Mouse (Mus musculus) embryo, embryonic 10.5 days (tissue): ENCODE data around the gene Tmem231.
"Not testable (repeated sequence)": the region's sequence is repeated elsewhere in the genome, so short reads cannot be mapped to it uniquely, and the experiment has no call there.

Source experiments
- DNase-seq: peaks from one replicate; pipeline ENCODE4 v3.0.0-alpha.2; 2015; ENCODE audit warnings: low spot score

The Tmem231 gene

DNA sequence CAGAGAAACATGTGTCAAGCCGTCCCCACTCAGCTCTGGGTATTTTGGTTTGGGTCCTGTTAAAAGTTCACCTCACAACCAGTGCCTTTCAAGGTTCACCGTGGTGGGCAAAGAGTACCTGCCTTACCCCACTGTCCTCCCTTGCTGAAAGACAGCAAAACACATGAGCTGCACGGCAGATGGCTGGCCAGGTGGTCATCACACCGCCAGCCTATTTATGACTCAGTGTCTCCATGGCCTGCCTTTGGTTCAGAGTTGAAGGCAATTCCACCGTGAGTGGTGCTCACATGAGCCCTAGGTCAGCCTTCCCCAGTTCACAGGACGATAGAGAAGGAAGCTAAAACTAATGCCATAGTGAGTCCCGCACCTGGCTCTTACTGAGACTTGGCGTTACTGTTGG is 14.3 kb upstream of the Tmem231 start:
- DNase-seq = no peak

DNA sequence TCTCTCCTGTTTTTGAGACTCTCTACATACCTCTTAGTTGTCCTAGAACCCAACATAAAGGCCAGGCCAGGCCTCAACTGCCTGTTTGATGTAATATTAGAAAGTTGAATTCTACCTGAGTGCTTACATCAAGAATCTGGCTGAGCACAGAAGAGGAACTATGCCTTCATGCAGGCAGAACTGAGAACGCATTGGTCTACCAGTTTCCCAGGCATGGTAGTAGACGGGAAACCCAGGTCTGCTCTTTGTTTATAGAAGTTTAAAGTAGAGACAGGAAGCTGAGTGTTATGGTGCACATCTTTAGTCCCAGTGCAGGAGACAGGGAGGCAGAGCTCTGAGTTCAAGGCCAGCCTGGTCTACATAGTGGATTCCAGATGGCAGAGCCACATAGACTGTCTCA is 13.5 kb upstream of the Tmem231 start:
- DNase-seq = no peak

DNA sequence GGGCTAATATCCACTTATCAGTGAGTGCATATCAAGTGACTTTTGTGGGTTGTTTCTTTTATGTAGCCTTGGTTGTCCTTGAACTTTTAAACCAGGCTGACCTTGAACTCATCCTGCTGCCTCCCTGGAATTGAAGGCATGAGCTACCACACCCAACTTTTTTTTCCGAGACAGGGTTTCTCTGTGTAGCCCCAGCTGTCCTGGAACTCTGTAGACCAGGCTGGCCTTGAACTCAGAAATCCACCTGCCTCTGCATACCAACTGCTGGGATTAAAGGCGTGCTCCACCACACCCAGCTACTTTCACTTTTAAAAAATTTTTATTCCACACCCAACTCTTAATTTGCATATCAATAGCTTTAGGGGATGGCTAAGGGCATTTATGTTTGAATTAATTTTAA is 9.9 kb upstream of the Tmem231 start:
- no peak for DNase-seq

DNA sequence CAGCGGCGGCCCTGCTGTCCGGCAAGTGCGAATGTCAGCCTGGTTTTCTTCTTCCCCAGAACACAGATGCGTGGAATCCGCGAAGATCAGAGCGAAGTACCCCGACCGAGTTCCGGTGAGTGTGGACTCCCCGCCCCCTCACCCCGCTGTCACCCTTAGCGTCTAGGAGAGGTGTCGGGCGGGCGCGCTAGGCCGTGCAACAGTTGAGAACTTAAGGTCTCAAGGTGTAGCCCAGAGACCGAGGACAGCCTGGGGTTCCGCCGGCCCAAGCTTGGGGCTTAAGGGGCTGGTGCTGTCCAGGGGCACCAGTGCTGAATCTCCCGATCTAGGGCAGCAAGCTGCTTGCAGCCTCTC is 7.4 kb upstream of the Tmem231 start:
- DNase-seq = peak; percentile 60

DNA sequence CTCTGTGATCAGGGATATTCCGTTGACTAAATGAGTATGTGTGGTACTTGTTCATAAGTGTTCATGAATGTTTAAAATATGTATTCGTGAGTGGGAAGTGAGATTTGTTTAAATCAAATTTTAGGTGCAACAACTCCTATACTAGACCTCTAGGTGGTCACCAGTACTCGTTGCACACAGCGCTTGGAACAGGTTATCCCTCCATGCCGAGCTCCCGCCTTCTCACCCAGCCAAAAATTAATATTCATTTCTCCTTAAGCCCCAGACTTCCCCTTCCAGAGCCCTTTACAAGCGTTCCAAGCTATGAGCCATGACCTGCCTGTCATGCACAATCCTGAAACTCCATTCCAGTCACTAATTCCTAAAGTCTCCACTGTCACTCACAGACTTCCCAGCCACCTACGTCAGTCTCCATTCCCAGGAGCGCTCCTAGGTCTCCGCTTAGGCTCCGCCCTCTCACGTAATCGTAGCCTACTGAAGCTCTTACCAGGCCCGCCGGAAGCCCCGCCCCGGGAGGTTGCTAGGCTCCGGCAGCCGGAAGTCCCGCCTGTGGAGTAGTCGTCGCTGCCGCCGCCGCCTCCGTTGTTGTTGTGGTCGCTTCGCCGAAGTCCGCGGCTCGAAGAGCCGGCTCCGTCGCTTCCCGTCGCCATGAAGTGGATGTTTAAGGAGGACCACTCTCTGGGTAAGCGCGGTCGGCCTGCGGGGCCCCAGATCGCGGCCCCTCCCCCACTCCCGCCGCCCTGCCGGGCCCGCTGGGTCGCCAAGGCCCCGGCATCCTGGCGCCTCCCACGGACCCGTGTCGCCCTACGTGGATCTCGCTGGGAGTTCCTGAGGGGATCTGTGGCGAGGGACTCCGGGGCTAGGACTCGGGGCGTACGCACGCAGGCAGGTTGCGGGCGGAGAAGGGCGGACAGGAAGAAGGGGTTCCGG is 6.8 kb upstream of the Tmem231 start, which contains the start of gene Gabarapl2:
Gene Gabarapl2 (plus strand): TSS at position 533 of the 930 bp plus-strand sequence.
- DNase-seq = peak; percentile 99

DNA sequence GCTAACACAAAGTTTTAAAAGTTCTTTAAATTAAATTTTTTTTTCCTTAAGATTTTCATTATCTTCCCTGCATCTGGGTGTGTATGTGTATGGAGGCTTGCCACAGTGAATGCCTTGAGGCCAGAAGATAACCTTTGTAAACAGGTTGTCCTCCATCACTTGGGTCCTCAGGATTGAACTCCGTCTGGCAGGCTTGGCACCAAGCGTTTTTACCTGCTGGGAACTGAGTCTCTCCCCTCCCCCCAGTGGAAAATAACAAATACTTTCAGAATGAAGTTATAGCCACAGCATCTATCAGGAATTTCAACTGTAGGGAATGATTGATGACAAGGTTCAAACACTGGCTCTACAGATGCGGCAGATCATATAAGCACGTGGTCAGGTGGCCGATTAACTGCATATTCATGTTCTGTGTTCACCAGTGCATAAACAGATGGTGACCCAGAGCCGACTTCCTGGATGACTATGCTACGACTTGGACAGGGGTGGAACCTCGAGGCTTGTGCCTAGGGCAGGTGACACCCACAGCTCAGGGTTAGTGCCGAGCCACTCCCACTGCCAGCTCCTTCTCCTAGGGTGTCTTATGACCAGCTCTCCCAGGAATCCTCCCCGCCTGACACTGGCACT is 5.9 kb upstream of the Tmem231 start:
- DNase-seq = peak; percentile 40

DNA sequence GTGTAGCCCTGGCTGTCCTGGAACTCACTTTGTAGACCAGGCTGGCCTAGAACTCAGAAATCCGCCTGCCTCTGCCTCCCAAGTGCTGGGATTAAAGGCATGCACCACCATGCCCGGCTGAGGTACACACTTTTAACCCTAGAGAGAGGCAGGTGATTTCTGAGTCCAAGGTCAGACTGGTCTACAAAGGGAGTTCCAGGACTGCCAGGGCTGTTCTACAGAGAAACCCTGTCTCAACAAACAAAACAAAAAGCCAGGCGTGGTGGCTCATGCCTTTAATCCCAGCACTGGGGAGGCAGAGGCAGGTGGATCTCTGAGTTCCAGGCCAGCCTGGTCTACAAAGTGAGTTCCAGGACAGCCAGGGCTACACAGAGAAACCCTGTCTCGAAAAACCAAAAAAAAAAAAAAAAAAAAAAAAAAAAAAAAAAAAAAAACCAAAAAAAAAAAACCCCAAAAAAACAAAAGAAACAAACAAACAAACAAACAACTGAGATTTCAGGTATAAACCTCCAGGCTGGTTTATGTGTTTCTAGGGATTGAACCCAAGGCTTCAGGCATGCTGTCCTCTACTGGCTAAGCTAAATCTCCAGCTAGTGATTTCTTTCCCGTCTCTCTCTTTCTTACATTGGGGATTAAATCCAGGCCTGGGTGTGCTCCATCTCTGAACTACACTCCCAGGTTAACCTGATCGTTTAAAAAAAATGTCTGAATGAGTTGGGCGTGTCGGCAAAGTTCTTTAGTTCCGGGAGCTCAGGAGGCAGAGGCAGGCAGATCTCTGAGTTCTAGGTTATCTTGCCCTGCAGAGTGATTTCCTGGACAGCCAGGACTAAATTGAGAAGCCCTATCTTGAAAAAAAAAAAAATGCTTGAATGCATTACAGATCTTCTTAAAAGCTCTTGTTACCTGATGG is 4.7 kb upstream of the Tmem231 start:
- not testable (repeated sequence) for DNase-seq

DNA sequence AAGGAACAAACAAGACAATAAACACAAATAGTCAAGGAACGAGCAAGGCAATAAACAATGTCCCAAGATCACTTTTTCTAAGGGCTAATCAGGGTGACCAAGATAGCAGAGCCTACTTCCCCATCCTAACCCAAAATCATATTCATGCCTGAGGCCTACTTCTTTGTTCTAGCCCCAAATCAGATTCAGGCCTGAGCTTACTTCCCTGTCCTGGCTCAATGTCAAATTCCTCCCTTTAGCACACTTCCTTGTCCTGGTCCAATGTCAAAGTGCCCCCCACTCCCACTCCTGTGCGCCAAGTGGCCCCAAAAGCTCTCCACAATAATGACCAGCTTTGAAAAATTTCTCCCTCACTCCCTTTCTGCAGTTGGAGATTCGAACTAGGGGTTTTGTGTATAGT is 3.5 kb upstream of the Tmem231 start:
- DNase-seq = no peak

DNA sequence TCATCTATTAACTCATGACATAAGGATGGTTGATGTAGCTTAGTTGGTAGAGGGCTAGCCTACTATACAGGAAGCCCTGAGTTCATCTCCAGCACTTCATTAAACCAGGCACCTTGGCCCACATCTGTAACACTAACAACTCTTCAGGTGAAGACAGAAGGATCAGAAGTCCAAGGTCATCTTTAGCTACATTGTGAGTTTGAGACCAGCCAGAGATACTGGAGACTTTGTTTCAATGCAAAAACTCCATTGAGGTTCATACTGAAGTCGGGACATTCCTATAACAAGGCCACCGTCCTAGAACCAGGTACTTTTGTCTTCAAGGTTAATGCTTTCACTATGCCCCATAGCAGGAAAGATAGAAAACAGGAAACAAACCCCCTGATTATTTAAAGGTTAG is 520 bp upstream of the Tmem231 start:
- DNase-seq = no peak

DNA sequence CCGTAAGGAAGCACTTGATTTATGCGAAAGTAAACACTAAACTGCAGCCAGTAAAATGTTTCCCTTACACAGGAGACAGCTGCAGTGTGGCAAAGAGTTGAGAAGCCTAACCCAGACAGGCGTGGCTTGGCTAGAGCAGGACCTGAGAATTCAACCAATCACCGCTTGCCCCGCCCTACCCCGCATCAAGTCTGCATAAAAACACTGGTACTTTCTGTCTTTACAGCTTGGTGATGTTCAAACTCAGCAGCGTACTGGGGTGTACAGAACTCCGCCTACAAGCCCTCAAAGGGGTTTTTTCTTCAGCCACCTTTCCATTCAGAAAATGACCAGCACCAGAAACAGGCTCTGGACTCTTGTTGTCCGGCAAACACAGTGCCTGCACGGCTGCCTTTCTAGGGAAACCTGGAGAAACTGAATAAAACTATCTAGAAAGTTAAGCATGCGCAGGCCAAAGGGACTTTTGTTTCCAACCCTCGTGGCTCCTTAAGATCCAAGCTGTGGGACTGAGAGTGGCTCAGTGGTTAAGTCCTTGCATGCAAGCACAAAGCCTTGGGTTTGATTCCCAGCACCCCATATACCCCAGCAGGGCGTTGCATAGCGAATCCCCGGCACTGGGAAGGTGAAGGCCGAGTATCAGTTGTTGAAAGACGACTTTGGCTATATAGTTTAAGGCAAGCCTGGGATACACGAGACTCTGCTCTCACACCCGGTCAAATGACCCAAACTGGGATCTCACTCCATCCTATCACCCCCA is 923 bp downstream of the Tmem231 start:
- peak; percentile 70 for DNase-seq

DNA sequence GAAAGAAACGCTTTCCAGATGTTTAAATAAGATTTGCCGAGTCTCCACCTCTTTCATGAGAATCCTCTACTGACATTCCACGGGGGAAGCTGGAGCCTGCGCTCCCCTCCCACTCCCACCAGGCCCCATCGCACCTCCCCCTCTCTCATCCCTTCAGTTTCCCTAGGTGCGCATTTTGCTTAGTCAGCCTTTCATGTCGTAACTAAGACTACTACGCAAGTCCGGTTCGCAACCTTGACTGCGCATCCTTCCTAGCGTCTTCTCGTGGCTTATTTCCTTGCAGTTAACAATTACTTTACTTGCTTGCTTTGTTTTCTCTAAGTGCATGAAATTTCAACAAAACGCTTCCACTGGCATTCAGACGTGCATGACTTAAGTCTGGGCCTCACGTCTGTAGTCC is 2.0 kb downstream of the Tmem231 start:
- no peak for DNase-seq

DNA sequence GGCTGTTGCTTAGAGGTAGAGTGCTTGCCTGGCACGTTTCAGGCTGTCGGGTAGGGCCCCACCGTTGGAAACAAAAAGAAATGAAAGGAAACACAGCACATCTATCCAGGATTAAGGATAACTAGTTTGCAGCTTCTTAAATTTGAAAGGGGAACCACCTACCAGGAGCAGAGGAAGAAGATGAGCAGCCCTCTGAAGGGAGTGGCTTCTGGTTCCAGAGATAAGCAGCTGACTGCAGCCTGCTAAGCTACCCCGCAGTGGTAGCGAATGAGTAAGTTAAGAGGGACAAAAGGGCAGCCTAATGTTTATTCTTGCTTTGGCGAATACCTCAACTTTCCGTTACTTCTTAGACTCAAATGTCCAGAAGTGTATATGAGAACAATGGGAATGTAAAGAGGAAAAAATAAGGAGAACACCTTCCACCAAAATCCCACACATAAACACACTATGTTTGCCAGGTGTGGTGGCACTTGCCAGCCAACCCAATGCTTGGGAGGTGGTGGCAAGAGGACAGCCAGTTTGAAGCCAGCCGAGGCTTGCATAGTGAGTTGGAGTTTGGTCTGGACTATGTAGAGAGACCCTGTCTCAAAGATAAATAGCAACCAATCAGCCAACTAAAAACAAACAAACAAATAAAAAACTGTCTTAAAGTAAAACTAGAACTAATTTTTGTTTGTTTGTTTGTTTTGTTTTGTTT is 3.9 kb downstream of the Tmem231 start:
- DNase-seq = no peak

DNA sequence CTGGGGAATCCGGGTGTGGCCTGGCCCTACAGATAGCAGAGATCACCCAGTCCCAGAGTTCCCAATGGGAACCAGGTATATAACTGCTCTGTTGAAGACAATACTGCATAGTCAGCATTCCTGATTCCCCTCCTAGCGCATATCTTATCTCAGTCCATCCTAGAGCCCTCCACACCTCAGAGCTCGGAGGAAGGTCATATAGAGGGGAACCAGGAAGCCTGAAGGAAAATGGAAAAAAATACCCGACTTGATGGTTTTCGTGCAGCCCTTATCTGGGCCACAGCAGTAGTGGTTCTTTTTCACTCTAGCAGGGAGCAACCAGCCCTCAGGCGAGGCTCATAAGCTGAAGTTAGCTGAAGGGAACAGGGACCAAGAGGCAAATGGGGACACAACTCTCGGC is 8.7 kb downstream of the Tmem231 start:
- no peak for DNase-seq

DNA sequence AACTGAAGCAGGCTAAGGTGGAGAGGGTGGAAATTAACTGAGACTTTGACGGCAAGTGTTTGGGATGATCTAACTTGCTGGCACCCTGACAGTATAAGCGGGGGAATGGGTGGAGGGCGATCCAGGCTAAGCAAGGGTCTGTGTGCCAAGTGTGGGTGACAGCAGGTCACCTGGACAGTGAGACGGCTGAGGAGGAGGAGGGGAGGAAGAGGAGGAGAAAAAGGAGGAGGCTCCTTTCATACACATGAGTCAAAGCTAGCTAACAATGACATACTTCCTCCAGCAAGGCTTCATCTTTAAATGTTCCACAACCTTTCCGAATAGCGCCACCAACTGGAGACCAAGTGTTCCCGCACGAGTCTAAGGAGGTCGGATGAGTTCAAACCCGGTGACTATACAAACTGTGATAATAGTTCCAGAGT is 10.3 kb downstream of the Tmem231 start:
- peak; percentile 80 for DNase-seq

DNA sequence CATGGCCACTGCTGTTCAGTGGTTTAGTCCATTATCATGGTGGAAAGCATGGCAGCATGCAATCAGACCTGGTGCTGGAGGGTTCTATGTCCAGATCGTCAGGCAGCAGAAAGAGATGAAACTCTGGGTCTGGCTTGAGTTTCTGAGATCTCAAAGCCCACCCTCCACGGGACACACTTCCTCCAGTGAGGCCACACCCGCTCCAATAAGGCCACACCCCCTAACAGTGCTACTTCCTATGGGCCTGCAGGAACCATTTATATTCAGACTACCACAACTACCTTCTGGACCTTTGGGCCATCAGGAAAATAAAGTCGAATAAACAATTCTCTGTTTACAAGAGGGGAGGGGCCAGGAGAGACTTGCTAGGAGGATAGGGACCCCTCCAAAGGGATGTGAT is 12.7 kb downstream of the Tmem231 start:
- no peak for DNase-seq

DNA sequence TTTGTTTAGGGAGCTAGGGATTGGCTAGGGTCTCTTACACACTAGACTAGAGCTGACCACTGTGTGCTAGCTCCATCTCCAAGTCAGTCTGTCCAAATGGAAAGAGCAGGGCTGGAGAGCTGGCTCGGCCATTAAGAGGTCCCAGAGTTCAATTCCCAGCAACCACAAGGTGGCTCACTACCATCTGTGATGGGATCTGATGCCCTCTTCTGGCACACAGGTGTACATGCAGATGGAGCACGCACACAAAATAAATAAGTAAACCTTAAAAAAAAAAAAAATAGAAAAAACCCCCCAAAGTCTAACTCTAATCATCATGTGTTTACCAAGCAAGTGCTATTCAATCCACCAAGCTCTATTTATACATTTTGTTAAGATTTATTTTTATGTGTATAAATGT is 14.0 kb downstream of the Tmem231 start:
- no peak for DNase-seq

DNA sequence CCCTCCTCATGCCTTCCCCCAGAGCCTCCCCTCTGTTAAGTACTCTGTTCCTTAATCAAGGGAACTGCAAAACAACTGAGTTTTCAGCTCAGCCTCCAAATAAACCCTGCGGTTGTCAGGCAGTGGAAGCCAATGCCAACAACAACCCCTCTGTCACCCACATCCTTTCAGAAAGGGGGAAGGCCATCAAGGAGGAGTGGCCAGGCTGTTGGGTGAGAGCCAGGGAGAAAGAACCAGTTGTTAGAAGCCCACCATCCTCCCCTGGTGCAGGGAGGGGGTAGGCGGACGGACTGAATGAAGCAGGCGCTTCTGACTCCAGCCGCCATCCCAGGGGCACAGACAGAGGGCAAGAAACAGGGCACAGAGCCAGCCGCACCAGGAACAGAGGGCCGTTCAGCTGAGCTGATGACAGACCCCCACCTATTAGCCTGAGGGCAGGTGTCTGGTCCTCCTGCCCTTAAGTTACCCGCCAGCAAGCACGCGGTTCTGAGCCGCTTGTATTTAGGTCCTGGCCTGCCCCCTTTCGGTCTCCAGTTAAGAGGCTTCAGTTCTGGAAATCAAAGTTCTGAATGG is 20.7 kb downstream of the Tmem231 start:
- peak; percentile 58 for DNase-seq

DNA sequence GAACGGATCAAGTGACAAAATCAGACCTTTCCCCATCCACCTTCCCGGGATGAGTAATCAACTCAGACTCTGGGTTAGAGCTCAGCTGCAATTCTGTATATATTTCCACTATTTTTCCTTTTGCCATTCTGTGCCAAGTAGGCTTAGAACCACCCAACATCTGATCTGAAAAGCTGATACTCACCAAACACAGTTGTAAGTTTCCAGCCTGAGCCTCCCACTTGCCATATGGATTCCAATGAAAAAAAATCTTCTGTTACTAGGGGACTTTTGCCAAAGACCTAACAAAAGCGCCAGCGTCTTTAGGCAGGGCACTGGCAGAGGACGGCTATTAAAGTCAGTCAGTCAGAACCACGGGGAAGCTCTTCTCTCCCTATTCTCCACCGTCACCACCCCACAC is 22.1 kb downstream of the Tmem231 start:
- DNase-seq = no peak

DNA sequence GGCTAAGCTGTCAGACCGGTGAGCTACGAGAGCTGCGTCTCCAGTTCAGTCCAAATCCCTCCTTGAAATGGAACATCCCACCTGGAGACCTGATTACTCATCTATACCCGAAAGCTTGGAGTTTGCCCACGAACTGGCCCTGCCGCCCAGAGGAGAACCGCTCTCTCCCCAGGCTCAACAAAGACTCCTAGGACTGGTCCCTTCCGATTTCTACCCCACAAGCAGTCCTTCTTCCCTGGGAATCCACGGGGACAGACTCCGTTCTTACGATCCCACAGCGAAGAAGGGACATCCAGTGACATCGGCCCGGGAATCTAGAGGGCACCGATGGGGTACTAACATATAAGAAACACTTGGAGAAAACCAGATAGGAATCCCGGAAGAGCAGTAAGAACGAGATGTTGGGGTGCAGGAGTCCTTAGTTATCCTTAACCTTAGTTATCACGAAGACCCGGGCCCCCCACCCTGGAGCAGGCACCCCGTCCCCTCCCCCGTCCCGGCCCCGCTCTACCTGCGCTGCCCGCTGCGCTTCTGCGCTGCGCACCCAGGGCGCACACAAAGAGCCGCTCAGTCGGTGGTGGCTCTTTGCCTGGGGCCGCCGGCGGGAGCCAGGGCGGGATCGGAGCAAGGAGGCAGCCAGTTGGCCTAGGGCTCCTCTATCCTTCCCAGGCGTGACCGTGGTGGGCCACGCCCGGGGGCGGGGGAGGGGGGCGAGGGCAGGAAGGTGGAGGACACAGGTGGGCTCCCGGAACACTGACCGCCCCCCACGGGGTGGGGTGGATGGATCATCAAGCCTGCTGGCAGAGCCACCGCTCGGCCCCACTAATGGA is 23.8 kb downstream of the Tmem231 start, which contains the start of gene Chst5:
Gene Chst5 (minus strand): TSS at position 827 of the 830 bp plus-strand sequence.
- DNase-seq = no peak
